Mouse (Mus musculus) heart, embryonic 10.5 days (tissue): Measurements from ENCODE around the gene Hoxa5. TPM values are rescaled to one million over a fixed set of nuclear protein-coding genes. Genes with fewer than 3 reads are reported as not detected.

Experiments used
- DNase-seq: peaks from one replicate; pipeline ENCODE4 v3.0.0-alpha.2; 2017; ENCODE audit warnings: low spot score
- H3K27ac ChIP-seq: fragments of 300-500 bp; sonication (generic); 2 replicates; pipeline ENCODE4 v1.5.1; 2016; ENCODE audit warnings: mild to moderate bottlenecking
- H3K27me3 ChIP-seq: fragments of 300-500 bp; sonication (generic); 2 replicates; pipeline ENCODE4 v1.6.1; 2016; ENCODE audit warnings: mild to moderate bottlenecking; ENCODE audit not compliant: poor library complexity, insufficient read depth, severe bottlenecking
- H3K36me3 ChIP-seq: fragments of 300-500 bp; sonication (generic); 2 replicates; pipeline ENCODE4 v1.6.1; 2016; ENCODE audit warnings: mild to moderate bottlenecking, moderate library complexity
- H3K4me1 ChIP-seq: fragments of 300-500 bp; sonication (generic); 2 replicates; pipeline ENCODE4 v1.6.1; 2016; ENCODE audit warnings: mild to moderate bottlenecking
- H3K4me3 ChIP-seq: fragments of 300-500 bp; sonication (generic); 2 replicates; pipeline ENCODE4 v1.5.1; 2016; ENCODE audit warnings: mild to moderate bottlenecking, moderate library complexity
- H3K9me3 ChIP-seq: fragments of 300-500 bp; sonication (generic); 2 replicates; pipeline ENCODE4 v1.6.1; 2016; ENCODE audit warnings: mild to moderate bottlenecking, moderate library complexity
- WGBS: fragments of 180-500 bp; shearing (Covaris S2); methylation state at CpG from one replicate; pipeline ENCODE4 v1.1.7; 2016; 5-methylcytosine and 5-hydroxymethylcytosine counted together
- polyA plus RNA-seq: library from polyadenylated mRNA; unstranded; fragments of >200 nt; fragmentation: Nextera tagmentation; extraction: Ambion mirVana; gene quantifications from 2 replicates; pipeline ENCODE4 v1.2.1, GENCODE M21; 2016

Hoxa5 gene
- polyA plus RNA-seq, 1 experiment from 2014 or later = 6.0 TPM

DNA sequence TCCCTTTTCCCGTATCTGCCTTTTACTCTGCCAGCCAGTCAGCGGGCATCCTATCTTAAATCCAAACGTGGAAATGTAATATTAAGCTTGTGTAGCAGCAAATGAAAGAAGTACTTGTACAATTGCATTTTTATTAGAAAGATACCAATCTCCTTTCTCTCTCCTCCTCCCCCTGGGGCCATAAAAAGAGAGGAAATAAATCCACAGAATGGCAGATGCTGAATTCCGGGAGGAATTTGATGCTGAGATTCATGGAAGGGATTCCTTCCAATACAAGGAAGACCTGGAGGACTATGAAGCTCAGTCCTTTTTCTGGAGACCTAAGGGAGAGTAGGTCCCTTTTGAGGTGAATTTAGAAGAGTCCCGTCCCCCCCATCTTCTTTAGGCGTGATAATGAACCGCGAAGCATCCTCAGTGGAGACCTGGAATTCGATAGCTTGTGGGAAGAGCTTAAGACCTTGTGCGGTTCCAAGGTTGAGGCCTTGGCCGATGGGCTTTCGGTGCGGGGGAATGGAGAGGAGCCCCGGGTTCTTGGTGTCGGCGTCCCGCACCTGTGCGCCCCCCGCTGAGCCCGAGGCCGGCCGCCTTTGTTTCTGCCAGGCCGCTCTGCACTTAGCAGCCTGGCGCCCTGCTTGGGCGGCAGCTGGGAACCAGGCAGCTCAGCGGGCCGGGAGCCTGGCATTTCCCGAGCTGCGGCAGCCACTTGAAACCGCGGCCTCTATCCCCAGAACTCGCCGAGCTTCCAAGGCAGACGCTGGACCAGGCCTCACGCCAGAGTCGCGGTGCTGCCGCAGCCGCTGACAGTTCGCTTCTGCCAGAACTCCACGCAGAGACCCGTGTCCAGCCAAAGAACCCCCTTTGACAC is 36.0 kb downstream of the Hoxa5 start:
- peaks cover 54% of the 10 kb centered on the region for H3K4me1 ChIP-seq
- H3K27ac ChIP-seq = peak overlapping the region; percentile 76
- DNase-seq = no peak
- peak overlapping the region; percentile 58 for H3K4me3 ChIP-seq
- no peaks in the 10 kb centered on the region for H3K9me3 ChIP-seq
- H3K36me3 ChIP-seq = no peaks in the 10 kb centered on the region
- peaks cover 98% of the 10 kb centered on the region for H3K27me3 ChIP-seq
- WGBS = 3% methylated on average over 42 of the region's 42 CpGs

DNA sequence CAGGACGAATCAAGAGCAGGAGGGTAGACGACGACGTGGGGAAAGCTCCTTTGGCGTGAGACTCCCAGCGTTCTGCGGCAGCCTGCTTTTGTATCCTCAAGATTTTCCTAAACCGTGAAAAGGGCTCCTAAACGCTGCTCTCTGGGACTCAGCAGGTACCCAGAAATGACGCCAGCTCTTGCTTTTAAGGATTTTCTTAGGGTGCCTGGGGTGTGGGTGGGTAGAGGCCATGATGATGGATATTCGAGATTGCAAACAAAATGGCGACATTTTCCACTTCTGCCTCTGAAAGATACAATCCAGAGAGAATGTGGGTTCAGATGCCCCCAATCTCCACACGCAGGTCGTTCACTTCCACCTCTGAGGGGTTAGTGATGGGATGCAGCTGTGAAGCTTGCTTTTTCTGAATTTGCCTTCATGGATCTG is 36.6 kb downstream of the Hoxa5 start:
- Histone ChIP-seq H3K9me3 (no peaks in the 10 kb centered on the region), H3K27me3 (peaks cover 98% of the 10 kb centered on the region), H3K36me3 (no peaks in the 10 kb centered on the region), H3K27ac (peak overlapping the region; percentile 76), H3K4me1 (peaks cover 52% of the 10 kb centered on the region), H3K4me3 (peak overlapping the region; percentile 58)
- DNase-seq = no peak
- 7% methylated on average over 14 of the region's 14 CpGs for WGBS

DNA sequence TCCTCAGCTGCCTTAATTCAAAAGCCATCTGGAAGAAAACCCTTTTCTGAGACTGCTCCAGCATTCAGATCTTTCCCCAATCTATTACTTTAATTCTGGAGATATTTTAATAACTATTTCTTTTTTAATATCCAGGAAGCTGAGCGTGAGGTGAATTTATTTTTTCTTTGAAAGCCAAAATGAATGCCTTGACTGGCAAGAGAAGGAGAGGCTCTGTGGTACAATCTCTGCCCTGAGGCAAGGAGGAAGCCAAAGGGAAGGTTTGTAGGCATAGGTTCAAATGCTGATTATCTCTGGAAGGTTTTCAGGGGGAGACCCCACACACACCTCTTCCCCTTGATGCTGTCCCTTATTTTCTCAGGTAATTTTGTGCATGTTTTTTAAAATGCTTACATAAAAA is 37.2 kb downstream of the Hoxa5 start:
- H3K27ac ChIP-seq = peak overlapping the region; percentile 76
- no peak for DNase-seq
- H3K36me3 ChIP-seq = no peaks in the 10 kb centered on the region
- peaks cover 96% of the 10 kb centered on the region for H3K27me3 ChIP-seq
- H3K9me3 ChIP-seq = no peaks in the 10 kb centered on the region
- H3K4me3 ChIP-seq = peak overlapping the region; percentile 58
- WGBS = 23% methylated on average over 1 of the region's 1 CpGs
- peaks cover 46% of the 10 kb centered on the region for H3K4me1 ChIP-seq

DNA sequence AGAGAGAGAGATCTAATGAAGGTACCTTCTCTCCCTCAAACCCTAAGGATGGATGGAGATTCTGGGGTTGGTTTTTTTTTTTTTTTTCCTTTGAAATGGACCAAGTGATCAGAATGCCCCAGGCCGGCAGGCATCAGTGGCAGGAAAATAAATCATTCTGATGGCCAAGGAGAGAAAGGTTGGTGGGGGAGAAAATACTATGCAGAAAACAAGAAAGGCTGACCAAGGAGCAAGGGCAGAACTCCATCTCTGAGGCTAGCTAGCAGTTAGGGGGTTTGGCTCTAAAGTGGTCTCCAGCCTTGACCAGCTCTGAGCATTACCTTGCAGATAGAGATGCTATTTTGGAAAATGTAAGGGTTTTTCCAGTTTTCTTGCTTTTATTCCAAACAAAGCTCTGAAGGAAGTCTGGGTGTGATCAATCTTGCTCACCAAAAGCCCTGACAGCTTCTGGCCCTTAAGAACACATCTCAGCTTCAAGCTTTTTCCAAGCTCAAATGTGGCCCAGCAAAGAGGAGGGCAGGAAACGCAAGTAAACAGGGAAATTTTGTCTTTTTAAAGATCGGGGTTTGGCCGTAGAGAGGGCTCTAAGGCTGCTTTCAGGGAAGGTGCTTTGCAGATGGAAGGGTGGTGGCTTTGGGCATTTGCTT is 37.8 kb downstream of the Hoxa5 start:
- H3K27ac ChIP-seq = peak overlapping the region; percentile 88; the same call in 1 of the 2 replicates
- 4% methylated on average over 4 of the region's 4 CpGs for WGBS
- H3K9me3 ChIP-seq = no peaks in the 10 kb centered on the region
- H3K36me3 ChIP-seq = no peaks in the 10 kb centered on the region
- no peak for DNase-seq
- H3K4me1 ChIP-seq = peaks cover 40% of the 10 kb centered on the region
- H3K4me3 ChIP-seq = peak overlapping the region; percentile 58
- H3K27me3 ChIP-seq = peaks cover 96% of the 10 kb centered on the region

DNA sequence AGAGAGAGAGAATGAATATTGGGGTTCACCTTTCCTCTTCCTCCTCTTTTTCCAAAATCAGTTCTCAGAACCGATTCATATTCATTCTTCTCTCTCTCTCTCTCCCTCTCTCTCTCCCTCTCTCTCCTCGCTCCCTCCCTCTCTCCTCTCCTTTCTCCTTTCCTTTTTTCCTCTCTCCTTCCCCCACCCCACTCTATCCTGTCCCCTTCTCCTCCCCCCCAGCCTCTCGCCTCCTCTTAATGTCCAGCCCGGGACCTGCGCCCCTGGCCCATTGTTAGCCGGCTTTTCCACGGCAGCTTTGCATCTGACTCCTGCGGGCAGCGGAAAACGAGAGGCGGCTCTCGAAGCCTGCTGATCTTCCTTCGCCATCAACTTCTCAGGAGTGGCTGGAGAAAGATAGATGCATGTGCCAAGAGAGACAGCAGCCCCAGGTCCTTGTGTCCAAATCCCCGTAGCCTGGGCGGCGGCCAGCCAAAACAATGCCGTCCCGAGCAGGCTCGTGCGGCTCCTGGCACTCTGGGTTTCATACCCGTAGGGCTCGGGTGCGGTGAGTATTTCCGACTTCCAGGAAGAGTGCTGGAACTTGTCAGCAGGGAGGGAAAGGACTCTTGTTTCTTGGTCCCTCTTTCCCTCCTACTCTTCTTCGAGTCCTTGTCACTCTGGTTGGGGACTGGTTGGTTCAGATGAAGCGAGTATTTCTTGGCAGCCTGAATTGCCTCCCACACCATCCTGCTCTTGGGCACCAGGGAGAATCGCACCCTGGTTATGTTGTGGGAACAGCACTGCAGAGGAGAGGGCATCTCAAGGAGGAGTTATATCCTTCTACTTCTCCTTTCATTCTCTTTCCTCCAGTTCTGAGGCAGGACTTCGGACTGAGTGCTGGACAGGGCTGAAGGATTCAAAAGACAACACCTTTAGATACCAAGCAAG is 38.7 kb downstream of the Hoxa5 start:
- H3K9me3 ChIP-seq = no peaks in the 10 kb centered on the region
- DNase-seq = peak; percentile 75
- peaks cover 96% of the 10 kb centered on the region for H3K27me3 ChIP-seq
- no peaks in the 10 kb centered on the region for H3K36me3 ChIP-seq
- peak overlapping the region; percentile 58 for H3K4me3 ChIP-seq
- H3K27ac ChIP-seq = peak overlapping the region; percentile 88
- peaks cover 33% of the 10 kb centered on the region for H3K4me1 ChIP-seq
- under 1% methylated on average over 28 of the region's 28 CpGs for WGBS

DNA sequence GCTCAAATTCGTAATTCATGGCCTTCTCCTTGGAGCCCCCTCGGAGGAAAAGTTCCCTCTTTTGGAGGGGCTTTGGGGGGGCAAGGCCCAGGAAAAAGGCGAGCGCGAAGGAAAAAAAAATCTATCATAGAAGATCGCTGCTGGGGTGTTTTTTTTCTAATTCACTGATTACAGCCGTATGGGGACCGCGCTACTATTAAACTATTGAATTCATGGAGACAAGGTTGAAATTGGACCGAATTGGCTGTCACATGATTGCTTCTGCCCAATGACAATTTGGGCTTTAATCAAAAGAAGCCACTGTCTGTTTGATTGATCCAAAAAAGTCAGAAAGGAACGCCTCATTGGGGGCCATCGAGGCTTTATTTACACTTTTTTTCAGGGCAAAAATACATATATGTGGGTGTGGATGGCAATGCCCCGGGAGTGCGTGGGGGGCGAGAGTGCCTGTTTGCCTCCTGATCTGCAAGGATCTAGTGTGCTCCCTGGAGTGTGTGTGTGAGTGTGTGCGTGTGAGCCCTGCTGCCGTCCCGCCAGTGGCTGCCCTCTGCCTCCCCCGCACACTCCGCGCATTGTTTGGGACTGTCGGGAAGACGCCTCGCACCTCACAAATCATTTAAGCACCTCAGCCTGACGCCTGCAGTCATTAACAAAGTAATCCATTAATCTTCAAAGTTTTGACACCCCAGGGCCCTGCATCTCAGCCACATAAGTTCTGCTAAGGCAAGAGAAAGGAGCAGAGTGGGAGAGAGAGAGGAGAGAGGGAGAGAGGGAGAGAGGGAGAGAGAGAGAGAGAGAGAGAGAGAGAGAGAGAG is 39.6 kb downstream of the Hoxa5 start, which contains the start of gene Hoxa2:
TSS of gene Hoxa2 (minus strand) at position 206 of the 815 bp plus-strand sequence.
- WGBS = under 1% methylated on average over 25 of the region's 25 CpGs
- peaks cover 96% of the 10 kb centered on the region for H3K27me3 ChIP-seq
- H3K9me3 ChIP-seq = no peaks in the 10 kb centered on the region
- peaks cover 33% of the 10 kb centered on the region for H3K4me1 ChIP-seq
- H3K4me3 ChIP-seq = peak within 1 kb of the TSS; percentile 58
- DNase-seq = peak; percentile 72
- H3K27ac ChIP-seq = peak within 1 kb of the TSS; percentile 88
- no peaks in the 10 kb centered on the region for H3K36me3 ChIP-seq

DNA sequence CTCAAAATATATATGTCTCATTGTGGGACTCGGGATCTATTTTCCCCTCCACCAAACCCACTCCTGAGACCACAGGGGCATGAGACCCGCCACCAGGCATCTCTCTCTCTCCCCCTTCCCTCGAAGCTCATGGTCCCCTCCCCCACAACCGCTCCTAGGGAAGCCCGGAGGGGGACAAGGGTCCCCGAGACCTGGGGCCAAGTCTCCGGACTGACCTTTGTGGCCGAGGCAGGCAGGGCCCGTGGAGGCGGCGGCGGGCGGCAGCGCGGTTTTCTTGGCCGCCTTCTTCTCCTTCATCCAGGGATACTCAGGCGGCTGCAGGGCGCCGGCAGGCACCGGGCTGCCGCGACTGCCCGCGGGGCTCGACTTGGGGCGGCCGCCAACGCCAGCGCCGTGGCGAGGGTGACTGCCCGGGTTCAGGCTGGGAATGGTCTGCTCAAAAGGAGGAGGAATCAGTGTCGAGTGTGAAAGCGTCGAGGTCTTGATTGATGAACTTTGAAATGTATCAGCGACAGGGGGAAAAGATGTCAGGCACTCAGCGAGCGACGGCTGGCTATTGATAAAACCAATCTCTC is 40.2 kb downstream of the Hoxa5 start:
- WGBS = under 1% methylated on average over 39 of the region's 39 CpGs
- Histone ChIP-seq H3K36me3 (no peaks in the 10 kb centered on the region), H3K4me3 (peak overlapping the region; percentile 58), H3K27me3 (peaks cover 97% of the 10 kb centered on the region), H3K27ac (peak overlapping the region; percentile 88), H3K4me1 (peaks cover 36% of the 10 kb centered on the region), H3K9me3 (no peaks in the 10 kb centered on the region)
- peak; percentile 78 for DNase-seq

DNA sequence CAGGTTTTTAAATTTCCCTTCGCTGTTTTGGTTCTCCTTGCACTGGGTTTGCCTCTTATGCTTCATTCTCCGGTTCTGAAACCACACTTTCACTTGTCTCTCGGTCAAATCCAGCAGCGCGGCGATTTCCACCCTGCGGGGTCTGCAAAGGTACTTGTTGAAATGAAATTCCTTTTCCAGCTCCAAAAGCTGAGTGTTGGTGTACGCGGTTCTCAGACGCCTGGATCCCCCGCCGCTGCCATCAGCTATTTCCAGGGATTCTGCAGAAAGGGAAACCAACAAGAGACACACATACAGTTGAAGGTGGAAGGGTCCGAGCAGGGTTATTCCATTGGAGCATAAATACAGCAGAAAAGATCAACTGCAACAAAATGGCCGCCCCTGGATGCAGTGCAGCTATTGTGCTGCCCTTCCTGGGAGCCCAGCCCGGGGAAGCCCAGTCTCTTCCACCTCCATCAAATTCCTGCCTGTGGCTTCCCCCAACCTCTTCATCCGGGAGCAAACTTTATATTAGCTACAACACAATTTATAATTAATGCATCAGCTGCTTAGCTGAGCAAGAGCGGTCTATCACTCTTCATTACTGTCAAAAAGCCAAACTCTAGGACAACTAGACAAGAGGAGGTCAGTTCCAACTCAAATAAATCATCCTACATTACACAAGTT is 40.9 kb downstream of the Hoxa5 start:
- WGBS = 6% methylated on average over 17 of the region's 17 CpGs
- no peak for DNase-seq
- Histone ChIP-seq H3K4me3 (peak overlapping the region; percentile 58), H3K36me3 (no peaks in the 10 kb centered on the region), H3K4me1 (peaks cover 39% of the 10 kb centered on the region), H3K27ac (peak overlapping the region; percentile 88), H3K9me3 (no peaks in the 10 kb centered on the region), H3K27me3 (peaks cover 97% of the 10 kb centered on the region)

DNA sequence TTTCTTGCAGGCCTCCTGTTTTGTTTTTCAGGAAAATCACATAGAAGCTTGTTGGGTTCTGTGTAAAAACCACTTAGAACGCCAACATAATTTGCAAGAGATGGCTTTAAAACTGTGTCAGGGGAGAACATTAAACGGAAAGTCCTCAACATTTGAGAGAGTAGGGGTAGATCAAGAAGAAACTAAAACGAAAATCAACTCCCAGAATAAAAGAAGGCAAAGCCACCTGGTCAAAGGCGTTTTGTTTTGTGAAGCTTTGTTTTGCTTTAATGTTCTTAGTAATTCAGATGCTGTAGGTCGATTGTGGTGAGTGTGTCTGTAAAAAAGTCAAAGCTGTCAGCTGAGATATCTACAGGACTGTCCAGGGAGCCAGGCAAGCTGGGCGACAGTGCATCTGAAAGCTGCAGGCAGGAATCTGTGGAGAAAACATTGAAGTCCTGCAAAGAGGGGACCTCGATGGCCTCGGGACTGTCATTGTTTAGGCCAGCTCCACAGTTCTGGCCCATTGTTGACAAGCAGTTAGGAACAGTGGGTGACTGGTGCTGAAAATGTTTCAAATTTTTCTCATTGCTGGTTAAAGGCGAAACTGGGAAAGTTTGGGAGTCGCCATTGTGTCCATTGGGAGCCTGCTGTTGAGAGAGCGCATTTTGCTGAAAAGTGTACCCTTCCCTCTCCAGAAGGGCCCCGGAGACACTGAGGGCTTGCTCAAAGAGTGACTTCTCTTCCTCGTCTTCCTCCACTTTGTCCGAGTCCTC is 41.6 kb downstream of the Hoxa5 start:
- Histone ChIP-seq H3K36me3 (no peaks in the 10 kb centered on the region), H3K9me3 (no peaks in the 10 kb centered on the region), H3K4me3 (peak overlapping the region; percentile 58), H3K27ac (peak overlapping the region; percentile 88), H3K27me3 (peaks cover 97% of the 10 kb centered on the region), H3K4me1 (peaks cover 45% of the 10 kb centered on the region)
- 12% methylated on average over 14 of the region's 14 CpGs for WGBS
- DNase-seq = no peak

DNA sequence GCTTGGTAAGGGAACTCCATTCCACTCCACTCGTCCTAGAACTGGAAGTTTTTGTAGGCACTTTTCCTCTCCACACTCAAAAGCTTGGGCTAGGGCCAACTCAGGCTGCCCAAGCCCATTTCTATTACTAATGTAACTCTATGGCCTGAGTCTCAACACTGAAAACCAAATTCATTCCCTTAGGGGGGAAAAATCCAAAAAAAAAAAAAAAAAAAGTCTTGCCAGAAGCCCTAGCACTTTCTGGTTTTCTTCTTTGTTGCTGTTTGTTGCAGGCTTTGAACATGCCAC is 42.4 kb downstream of the Hoxa5 start:
- no peaks in the 10 kb centered on the region for H3K9me3 ChIP-seq
- no peak overlapping the region for H3K27ac ChIP-seq
- DNase-seq = no peak
- WGBS = 24% methylated on average over 1 of the region's 1 CpGs
- H3K4me3 ChIP-seq = 0 out of 2 replicates have a peak overlapping the region, but pooled peaks have one; percentile 58
- H3K36me3 ChIP-seq = no peaks in the 10 kb centered on the region
- H3K4me1 ChIP-seq = peaks cover 51% of the 10 kb centered on the region
- peaks cover 97% of the 10 kb centered on the region for H3K27me3 ChIP-seq
